Mouse (Mus musculus) heart, postnatal 4 days (tissue): Measurements from ENCODE around the gene Efcab6. TPM values are rescaled to one million over a fixed set of nuclear protein-coding genes. Genes with fewer than 3 reads are reported as not detected.

Source experiments
- DNase-seq: peaks from one replicate; pipeline ENCODE4 v3.0.0; 2021
- total RNA-seq, 2 experiments: library from RNA; stranded (reverse); gene quantifications; 2 replicates each; pipeline ENCODE4 v1.2.3; 2021

Gene Efcab6
- not detected for total RNA-seq

- DNase-seq: no peak
These were observed at the start of gene Efcab6 for GRCm38 (mm10) chr15:84065140-84065539. TSS of gene Efcab6 (minus strand) at chr15:84065379.

GRCm38 (mm10) chr15:84113873-84114272, 48.7 kb upstream of the Efcab6 start:
- no peak for DNase-seq

GRCm38 (mm10) chr15:84108899-84109298, 43.7 kb upstream of the Efcab6 start:
- DNase-seq: peak; percentile 58

- DNase-seq: no peak
These were observed 40.8 kb upstream of the Efcab6 start for GRCm38 (mm10) chr15:84105924-84106500.

GRCm38 (mm10) chr15:84105105-84105923, 40.1 kb upstream of the Efcab6 start, which contains the start of gene Sult4a1:
TSS of gene Sult4a1 (minus strand) at chr15:84105754.
- DNase-seq: no peak

- DNase-seq: no peak
These were observed 39.4 kb upstream of the Efcab6 start for GRCm38 (mm10) chr15:84104626-84105025.

- peak; percentile 21 for DNase-seq
These were observed 32.4 kb upstream of the Efcab6 start for GRCm38 (mm10) chr15:84097536-84097935.

- DNase-seq: no peak
These were observed 30.9 kb upstream of the Efcab6 start for GRCm38 (mm10) chr15:84096051-84096450.

- no peak for DNase-seq
These were observed 29.7 kb upstream of the Efcab6 start for GRCm38 (mm10) chr15:84094921-84095320.

- DNase-seq: no peak
These were observed 21.6 kb upstream of the Efcab6 start for GRCm38 (mm10) chr15:84086775-84087174.

- DNase-seq: peak; percentile 40
These were observed 21.2 kb upstream of the Efcab6 start for GRCm38 (mm10) chr15:84086364-84086763.

- peak; percentile 13 for DNase-seq
These were observed 14.9 kb upstream of the Efcab6 start for GRCm38 (mm10) chr15:84080069-84080468.

GRCm38 (mm10) chr15:84079519-84079918, 14.3 kb upstream of the Efcab6 start:
- DNase-seq: no peak

- DNase-seq: no peak
These were observed 13.5 kb upstream of the Efcab6 start for GRCm38 (mm10) chr15:84078667-84079066.

GRCm38 (mm10) chr15:84077151-84077550, 12.0 kb upstream of the Efcab6 start:
- DNase-seq: no peak

- peak; percentile 33 for DNase-seq
These were observed 9.6 kb upstream of the Efcab6 start for GRCm38 (mm10) chr15:84074705-84075185.

- peak; percentile 76 for DNase-seq
These were observed 8.9 kb upstream of the Efcab6 start for GRCm38 (mm10) chr15:84073911-84074704.

- no peak for DNase-seq
These were observed 7.9 kb upstream of the Efcab6 start for GRCm38 (mm10) chr15:84073058-84073457.

GRCm38 (mm10) chr15:84072226-84072625, 7.0 kb upstream of the Efcab6 start:
- peak; percentile 72 for DNase-seq

GRCm38 (mm10) chr15:84070116-84070676, 5.0 kb upstream of the Efcab6 start:
- no peak for DNase-seq

GRCm38 (mm10) chr15:84069455-84070050, 4.4 kb upstream of the Efcab6 start:
- no peak for DNase-seq

GRCm38 (mm10) chr15:84065701-84066100, 522 bp upstream of the Efcab6 start:
- DNase-seq: no peak
